Mouse (Mus musculus) adrenal gland, adult (tissue): ENCODE data around the gene Gm17364.
A peak's percentile ranks its signal among the peaks of the same experiment; 100 is the strongest.
"Not testable (repeated sequence)": the region's sequence is repeated elsewhere in the genome, so short reads cannot be mapped to it uniquely, and the experiment has no call there.

ENCODE experiments used
- DNase-seq, 2 experiments: peaks; one replicate each; pipeline ENCODE4 v3.0.0; 2022 to 2023; ENCODE audit warnings: low spot score in 1 of 2; ENCODE audit not compliant: inconsistent age in 2 of 2

Gm17364 gene

GRCm38 (mm10) chr13:41273927-41274650 lies at the start of gene Gm17364:
Gene Gm17364, minus strand, starts transcription at chr13:41273977.
- DNase-seq = no peak

GRCm38 (mm10) chr13:41321433-41321832 lies 47.7 kb upstream of the Gm17364 start:
- DNase-seq = no peak

- DNase-seq = no peak
Observed at GRCm38 (mm10) chr13:41320749-41321148, 47.0 kb upstream of the Gm17364 start.

GRCm38 (mm10) chr13:41302716-41303115 lies 28.9 kb upstream of the Gm17364 start:
- DNase-seq = peak; percentile 79 to 94

- DNase-seq = no peak
Observed at GRCm38 (mm10) chr13:41300037-41300436, 26.3 kb upstream of the Gm17364 start.

GRCm38 (mm10) chr13:41298996-41299395 lies 25.2 kb upstream of the Gm17364 start:
- no peak for DNase-seq

GRCm38 (mm10) chr13:41298533-41298932 lies 24.8 kb upstream of the Gm17364 start:
- DNase-seq = no peak

GRCm38 (mm10) chr13:41296396-41296795 lies 22.6 kb upstream of the Gm17364 start:
- DNase-seq = no peak

GRCm38 (mm10) chr13:41295886-41296285 lies 22.1 kb upstream of the Gm17364 start:
- peak in 1 of 2 experiments; percentile 30 for DNase-seq

GRCm38 (mm10) chr13:41293595-41293994 lies 19.8 kb upstream of the Gm17364 start:
- peak in 1 of 2 experiments; percentile 49 for DNase-seq

GRCm38 (mm10) chr13:41291466-41291974 lies 17.7 kb upstream of the Gm17364 start:
- DNase-seq = no peak

GRCm38 (mm10) chr13:41286285-41286684 lies 12.5 kb upstream of the Gm17364 start:
- DNase-seq = no peak

- DNase-seq = no peak
Observed at GRCm38 (mm10) chr13:41285448-41285847, 11.7 kb upstream of the Gm17364 start.

GRCm38 (mm10) chr13:41283256-41283655 lies 9.5 kb upstream of the Gm17364 start:
- DNase-seq = peak; percentile 61 to 91

GRCm38 (mm10) chr13:41280696-41281095 lies 6.9 kb upstream of the Gm17364 start:
- DNase-seq = no peak

- DNase-seq = no peak
Observed at GRCm38 (mm10) chr13:41267827-41268408, 5.9 kb downstream of the Gm17364 start.

- no peak for DNase-seq
Observed at GRCm38 (mm10) chr13:41263304-41264006, 10.3 kb downstream of the Gm17364 start.

GRCm38 (mm10) chr13:41261617-41262016 lies 12.2 kb downstream of the Gm17364 start:
- DNase-seq = not testable (repeated sequence)

- no peak for DNase-seq
Observed at GRCm38 (mm10) chr13:41257851-41258250, 15.9 kb downstream of the Gm17364 start.

- DNase-seq = no peak
Observed at GRCm38 (mm10) chr13:41256962-41257361, 16.8 kb downstream of the Gm17364 start.

- DNase-seq = no peak
Observed at GRCm38 (mm10) chr13:41256126-41256525, 17.7 kb downstream of the Gm17364 start.

- no peak for DNase-seq
Observed at GRCm38 (mm10) chr13:41252736-41253135, 21.0 kb downstream of the Gm17364 start.
